Mouse (Mus musculus): ENCODE results near the gene Anxa1.
A peak's percentile ranks its signal among the peaks of the same experiment; 100 is the strongest.

The Anxa1 gene

DNA sequence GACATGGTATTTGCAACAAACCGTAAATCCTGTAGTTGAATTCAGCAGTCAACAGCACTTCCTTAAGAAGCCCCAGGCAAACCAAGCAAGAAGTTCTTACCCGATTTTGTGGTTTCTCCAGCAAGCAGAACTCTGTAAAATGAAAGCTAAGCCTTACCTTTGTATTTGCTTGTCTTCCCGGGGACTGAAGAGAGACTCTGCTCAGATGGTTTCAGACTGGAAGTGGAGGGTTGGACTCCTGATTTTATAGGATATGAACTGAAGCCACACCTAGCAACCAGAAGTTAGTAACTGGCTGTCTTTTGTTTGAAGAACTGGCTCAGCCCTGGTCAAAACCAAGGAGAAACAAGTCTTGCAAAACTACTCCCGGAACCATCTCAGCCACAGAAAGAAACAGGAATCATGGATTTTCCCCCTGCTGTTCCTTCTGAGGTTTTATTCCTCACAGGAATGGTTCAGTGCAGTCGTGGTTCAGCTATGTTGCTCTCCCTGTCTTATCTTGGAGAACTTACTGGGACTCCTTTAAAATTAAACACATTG is at the start of gene Anxa1:
Gene Anxa1, minus strand, starts transcription at position 490 of the 540 bp plus-strand sequence.
- DNase-seq: peak; percentile 34 to 43

DNA sequence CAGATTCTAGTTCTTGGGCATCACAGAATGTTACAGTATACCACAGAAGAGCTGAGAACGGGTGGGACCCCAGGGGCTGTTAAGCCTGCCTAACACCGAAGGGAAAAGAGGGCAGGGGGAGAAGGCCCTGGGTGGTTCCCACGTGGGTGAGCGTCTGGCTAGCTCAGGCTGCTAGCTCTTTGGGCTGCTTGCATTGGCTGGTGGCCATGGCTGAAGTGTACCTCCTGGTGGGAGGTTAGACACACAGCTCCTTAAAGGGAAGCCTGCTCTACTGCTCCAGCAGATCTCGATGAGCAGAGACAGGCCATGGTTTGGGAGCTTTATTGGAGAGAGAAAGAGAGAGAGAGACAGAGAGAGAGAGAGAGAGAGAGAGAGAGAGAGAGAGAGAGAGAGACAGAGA is 46.3 kb upstream of the Anxa1 start:
- DNase-seq: no peak

DNA sequence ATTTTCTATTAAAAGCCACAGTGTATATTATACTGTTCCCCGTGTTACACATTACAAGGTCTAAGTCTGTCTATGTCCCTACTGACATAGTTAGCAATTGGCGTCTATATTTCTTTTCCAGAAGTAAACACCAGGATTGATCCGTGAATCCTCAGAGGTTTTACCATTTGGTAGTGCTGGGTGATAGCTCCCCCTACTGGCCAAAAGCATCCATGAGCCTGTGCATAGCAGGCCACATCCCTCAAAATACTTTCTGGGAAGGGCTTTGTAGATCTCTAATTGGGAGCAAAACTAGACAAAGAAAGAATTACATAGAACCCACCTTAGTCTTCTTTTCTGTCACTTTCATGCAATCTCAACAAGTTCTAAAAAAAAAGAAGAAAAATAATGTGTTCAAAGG is 43.8 kb upstream of the Anxa1 start:
- DNase-seq: peak; percentile 74 to 76

DNA sequence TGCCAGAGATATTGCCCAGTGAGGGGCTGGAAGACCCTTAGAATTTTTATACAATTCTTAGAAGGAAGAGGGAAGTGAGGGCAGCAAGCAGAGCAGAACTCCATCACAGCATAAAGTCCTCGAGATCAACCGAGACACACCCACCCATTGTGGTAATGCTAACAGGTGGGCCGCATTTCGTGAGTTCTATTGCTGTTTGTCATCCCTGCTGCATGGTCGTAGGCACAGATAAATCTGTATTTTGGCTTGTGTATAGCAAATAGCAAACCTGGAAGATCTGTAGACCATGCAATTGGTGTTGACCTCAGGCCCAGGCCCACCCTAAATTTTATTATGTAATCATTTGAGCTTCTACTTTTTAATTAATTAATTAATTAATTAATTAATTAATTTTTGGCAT is 43.2 kb upstream of the Anxa1 start:
- no peak for DNase-seq

DNA sequence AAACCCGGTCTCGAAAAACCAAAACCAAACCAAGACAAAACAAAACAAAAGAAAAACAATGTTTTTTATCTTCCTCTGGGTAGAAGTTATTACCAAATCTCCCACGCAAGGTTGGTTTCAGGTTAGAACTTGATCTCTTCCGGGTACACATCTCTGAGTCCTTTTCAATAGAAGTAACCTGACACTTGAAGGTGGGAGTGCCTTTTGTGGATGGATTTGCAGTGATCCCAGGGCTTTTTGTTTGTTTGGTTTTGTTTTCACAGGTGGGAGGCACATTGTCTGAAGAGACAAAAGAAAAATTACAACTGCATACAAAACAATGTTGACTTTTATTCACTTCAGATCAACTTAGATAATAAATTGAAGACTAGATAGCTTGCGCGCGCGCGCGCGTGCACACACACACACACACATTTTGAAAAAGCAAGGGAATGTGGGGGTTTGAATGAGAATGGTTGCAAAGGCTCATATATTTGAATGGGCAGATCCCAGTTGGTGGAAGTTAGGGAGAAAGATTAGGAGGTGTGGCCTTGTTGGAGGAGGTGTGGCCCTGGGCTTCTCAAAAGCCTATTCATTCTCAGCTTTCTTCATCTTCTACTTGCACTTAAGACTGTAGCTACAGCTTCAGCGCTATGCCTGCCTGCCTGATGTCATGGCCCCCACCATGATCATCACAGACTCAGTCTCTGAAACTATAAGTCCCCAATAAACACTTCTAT is 35.9 kb upstream of the Anxa1 start:
- no peak for DNase-seq

DNA sequence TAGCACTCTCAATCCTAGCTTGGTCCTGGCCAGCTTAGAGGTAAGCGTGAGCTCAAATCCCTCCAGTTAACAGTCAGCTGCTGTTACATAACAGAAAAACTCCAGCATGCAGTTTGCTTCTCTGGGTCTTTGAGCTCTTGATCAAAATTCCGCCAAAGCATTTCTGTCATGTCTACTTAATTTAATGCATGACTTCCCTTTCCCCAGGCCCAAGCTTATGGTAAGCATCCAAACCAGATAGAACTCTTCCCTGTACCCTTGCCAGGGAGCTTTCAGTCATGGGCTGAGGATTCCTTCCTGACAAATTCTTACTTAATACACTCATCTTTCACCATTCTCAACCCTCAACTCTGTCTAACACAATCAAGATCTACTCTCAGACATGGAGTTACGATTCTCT is 20.5 kb upstream of the Anxa1 start:
- DNase-seq: no peak

DNA sequence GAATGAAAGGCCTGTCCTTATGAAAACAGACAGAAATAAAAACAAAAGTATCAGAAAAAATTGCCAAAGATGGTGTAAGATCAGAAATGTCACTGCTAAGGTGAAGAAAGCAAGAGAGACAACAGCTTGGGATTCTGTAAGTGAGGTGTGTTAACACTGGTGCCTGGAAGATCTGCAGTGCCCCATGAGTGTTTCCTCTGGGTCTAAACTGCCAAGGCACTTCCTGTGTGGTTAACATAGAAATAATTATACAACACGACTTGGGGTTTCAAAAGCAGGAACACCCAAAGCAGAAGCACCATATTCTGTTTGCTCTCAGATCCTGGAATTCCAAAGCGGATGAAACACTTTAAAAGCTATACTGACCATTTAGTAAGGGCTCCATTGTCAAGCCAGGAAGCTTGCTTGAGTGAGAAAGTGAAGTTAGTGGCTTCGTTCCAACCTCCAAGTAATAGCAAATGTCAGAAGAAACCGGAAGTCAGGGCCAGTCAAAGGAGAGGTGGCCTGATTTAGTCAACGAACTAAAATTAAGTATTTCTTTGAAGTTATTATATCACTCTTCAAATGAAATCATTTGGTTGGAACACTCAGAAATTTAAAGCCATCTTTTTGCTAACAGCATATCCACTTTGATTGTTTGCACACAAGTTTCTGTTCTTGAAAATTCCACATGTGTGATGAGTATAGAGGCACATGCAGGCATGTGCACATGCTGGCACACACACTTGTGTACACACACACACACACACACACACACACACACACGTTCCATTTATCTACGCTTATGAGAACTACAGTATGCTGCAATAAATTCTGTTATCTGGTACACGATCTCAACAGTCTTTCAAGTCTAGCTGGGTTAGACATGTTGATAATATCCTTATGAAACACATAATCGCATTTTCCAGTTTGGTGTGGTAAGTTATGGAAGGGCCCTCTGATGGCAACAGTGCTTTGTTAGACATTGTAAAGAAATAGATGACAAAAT is 19.1 kb upstream of the Anxa1 start:
- peak; percentile 21 to 35 for DNase-seq

DNA sequence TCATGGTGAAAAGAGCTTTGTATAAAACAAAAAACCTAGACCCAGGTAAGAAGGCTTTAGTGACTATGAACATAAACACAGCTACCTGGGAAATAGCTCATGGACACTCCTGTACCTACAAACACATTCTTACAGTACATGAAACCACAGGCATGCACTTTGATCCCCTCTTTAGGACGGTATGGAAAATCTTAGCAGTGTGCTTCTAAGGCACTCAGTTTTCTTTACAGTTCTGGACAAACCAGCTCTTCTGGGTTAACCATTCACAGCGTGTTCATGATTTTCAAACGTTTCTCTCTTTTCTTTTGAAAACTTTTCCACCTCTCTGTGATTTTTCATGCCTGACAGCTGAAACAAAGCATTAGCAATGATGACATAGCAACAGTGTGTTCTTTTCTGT is 15.7 kb upstream of the Anxa1 start:
- no peak for DNase-seq

DNA sequence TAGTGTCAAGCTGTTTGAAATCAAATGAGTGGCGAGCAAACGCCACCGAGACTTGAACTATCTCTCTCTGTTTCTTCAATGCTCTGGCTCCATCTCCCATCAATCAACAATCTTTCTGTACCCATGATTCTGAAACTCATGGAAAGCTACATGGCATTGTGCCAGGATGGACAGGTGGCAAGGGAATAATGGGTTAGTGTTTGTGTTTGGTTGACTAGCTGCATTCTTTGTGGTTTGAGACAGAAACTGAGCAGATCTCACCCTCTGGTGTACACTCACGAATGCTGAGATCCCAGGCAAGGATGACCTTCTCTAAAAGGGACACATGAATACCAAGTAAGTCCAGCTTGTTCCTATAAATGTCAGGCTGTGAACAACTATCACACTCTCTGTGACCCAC is 14.3 kb upstream of the Anxa1 start:
- DNase-seq: no peak

DNA sequence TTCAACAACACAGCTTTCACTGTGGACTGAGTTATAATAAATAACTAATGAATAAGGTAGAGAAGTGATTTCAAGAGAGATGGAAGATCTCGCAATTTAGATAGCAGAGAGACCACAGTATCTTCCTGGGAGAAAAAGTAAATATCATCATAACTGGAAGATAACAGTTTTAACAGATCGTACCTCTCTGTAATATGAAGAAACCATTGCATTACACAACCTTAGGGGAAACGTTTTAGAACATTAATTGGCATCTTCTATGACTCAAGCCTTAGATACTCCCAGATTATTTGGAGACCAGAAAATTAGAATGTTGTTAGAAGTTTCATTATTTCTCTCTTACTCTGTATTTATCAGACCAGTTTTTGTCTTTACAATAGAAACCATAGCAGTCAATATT is 13.0 kb upstream of the Anxa1 start:
- DNase-seq: no peak

DNA sequence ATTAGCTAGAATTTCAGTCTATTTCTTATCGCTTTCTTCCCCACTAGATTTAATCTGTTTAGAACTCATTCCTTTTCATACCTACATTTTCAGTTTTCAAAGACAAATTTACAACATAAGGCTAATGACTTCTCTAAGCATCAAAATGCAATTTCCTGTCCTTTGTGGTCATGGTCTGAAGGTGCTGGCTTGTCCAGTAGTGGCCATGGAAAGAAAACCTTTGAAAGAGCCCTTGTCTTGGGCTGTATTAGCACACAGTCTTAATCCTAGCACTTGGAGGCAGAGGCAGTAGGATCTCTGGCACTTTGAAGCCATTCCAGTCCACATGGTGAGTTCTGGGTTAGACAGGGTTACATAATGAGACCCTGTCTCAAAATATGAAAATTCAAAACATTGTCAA is 12.5 kb upstream of the Anxa1 start:
- DNase-seq: no peak

DNA sequence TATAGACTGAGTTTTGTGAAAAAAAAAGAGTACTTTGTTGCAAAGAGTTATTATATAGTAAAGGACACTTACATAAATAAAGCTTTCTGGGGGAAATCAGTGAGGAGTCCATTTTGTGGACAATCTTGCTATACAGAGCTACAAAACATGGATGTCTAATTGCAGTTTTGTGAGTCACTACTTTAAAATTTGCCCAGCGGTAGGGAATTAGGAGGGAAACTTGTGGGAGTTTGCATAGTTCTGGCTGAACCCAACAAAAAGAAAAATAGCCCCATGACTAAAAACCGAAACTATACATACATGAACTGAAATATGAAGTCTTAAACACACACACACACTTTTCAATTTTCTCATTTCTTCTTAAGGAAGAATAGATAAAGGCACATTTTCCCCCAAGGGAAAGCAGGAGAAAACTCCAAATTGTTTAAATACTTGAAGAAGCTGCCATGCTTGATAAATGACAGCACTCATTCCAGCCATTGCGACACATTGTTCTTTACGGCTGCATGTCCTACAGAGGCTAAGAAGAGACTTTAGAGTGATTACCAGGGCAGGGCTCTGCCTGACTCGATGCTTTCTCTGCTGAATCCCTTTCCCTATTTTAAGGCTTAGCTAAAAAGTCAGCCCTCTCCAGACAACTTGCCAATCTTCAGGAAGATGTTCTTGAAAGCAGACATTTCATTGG is 11.9 kb upstream of the Anxa1 start:
- DNase-seq: no peak

DNA sequence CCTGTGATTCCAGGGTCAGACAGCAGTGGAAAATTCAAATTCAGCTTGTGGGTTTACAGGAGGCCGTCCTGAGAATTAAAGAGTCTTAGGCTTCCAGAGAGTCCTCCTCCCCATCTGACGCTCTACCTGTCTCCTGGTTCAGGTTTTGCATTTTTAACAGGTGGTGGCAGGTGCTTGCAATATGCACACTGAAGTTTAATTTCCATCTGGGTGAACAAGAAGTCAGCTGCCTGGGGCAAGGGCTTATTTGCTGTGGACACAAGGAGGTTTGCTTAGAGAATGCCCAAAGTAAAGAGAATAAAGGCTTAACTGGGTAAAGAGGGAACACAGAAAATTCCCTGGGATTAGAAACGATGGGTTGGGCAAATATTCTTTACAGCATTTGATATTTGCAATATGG is 11.2 kb upstream of the Anxa1 start:
- DNase-seq: no peak

DNA sequence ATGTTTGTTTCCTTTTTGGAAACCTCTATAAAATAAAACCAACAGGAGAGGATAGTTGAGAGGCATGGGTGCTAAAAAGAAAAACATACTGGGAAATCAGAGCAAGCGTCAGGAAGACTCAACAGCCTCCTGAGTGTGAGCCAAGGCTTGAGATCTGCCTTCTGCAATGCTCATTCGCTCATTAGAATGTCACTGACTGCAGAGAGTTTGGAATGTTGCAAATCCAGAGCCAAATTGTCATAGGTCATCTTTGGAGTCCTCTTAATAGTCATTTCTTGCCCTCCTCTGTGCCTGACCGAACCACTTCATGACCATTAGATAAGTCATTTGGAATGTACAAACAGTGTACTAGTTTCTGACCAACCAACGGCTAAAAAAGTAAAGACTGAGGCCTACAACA is 8.4 kb upstream of the Anxa1 start:
- DNase-seq: no peak

DNA sequence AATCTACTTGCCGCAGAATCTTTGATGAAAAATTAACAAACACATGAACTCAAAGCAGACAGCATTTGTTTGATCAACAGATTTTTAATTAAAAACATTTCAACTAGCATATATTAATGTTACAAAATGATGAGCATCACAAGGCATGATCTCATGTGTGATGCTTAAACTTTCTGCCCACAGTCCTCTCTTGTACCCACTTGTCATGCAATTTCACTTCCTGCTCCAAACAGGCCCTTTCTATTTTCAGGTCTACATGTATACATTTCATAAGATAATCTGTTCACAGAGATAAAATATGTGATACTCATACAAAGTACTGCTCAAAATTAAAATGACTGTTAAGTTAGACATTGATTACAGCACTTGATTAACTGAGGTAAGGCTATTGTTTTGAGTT is 6.3 kb upstream of the Anxa1 start:
- DNase-seq: no peak

DNA sequence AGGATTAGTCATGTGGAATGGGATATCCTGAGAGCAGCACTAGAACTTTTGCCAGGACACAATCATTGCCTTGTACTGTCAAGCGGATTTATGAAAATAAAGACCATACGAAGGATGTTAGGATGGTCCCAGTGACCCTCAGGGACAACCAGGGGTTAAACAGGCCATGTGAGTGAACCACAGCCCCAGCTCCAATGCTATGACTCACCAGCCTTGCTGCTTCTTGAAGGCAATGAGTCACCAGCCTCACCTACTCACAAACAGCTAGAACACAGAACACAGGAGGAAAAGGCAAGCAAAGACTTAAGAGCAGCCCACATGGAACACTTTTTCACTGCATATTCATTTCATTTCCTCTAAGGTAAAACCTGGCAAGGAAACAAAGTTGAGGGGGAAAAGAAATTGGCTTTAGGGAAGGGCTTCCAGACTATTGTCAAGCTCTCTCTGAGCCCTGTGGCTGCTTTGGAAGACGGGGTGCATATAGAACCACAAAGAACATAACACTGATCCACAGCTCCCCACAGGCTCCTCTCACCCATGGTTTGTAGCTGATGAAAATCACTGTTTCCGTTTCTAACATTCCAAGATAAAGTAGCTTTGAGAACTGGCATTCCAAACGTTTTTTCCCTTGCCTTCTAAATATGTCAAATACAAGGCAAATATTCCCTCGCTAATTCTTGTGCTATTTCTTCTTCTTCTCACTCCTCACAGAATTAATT is 3.0 kb upstream of the Anxa1 start:
- no peak for DNase-seq

DNA sequence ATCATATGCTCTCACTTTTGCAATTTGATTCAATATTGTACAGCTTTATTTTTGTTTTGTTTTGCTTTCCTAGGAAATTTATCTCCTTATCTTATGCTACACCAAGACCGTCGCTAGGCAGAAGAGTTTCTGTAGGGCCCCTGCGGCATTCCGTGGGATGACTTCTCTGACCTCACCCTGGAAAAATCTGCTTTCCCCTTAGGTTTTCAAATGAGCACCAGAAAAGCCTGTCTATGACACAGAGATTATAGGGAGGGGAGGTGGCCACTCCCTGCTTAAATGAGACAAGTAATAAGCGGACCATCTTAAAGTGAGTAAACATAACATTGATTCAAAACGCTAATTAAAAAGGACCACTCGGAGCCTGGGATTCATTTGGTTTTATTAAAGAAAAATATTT is 1.0 kb downstream of the Anxa1 start:
- DNase-seq: no peak

DNA sequence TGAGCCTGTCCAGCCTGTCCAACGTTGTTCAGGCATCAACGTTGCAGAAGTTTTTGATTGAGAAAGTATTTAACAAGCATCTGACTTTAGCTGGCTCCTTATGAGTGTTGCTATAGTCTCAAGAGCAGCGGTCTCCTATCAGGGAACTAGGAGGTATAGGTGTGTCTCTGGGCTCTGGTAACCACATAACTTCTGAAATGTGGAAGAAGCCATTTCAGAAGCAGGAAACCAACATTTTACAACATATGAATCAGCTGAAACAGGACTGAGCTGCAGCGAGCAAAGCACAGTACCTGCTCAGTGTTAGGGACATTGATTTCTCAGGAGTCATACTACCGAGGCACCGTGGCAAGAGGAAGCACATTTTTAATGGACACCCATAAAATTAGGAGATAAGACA is 1.5 kb downstream of the Anxa1 start:
- peak; percentile 10 to 27 for DNase-seq

DNA sequence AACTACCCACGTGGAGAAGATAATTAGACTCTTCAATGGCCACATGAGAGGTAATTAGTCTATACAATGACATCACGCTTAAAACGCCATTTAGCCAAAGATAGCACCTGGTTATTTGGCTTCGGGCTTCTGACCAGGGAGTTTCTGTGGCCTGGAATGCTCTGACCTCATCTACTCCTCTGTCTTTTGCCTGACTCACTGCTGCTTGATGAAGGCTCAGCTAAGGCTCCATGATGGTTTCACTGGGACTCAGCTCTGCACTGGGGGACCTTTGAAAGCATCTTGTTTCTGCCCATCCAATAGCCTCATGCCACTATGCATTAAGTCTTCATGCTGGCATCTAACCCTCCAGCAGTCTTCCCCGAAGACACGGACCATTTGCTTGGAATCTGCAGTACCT is 2.5 kb downstream of the Anxa1 start:
- no peak for DNase-seq

DNA sequence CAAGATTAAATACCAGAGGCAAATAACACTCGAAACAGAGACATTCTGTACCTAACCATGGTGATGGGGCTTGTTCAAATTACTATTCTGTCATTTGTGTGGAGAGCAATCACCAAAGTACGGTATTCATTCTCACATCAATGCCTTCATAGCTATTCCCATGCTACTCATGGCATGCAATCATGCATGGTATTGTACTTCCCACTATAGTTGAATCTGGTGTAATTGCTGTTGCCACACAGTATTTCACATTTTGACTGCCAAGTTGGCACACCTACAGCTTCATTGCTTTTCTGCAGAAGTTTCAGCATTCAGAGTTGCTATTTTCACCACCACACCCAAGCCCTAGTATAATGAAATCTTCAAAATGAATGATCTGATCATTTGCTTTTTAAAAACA is 4.4 kb downstream of the Anxa1 start:
- no peak for DNase-seq

DNA sequence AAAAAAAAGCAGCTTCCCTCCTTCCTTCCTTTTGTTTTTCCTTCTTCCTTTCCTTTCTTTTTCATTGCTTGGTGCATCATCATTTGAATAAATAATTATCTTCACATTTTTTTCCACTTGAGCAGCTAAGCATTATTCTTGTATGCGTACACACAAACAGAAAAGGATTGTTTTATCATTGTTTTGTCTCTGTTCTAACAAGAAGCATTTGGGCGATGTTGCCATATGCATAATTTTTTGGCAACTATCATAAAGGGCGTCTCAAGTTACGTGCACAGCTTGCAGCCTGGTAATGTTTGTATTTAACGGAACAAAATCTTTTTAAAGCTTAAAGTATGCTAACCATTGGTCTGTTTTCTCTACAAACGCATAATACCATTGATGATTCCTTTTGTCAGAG is 5.1 kb downstream of the Anxa1 start:
- DNase-seq: no peak

DNA sequence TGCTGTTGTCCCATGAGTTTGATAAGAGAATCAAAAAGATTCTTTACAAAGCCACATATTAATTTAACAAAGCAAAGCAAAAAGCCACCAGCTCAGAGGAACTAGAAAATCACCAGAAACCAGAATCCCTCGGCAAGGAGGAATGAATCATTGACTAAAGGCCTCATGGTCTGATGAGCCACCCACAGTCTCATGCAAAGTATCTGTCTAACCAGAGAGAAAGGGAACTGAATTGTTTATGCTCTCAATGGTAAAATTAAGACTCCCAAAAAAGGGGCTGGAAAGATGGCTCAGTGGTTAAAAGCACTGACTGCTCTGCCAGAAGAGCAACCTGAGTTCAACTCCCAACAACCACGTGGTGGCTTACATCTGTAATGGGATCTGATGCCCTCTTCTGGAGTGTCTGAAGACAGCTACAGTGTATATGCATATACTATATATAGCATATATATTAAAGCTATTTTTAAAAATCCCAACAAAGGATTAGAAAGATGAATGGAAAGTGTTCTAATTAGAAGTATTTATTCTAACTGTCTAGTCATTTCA is 9.5 kb downstream of the Anxa1 start:
- peak; percentile 23 to 27 for DNase-seq

Measured in B cell, adult 2 months (primary cell).